Mouse (Mus musculus): ENCODE results near the gene Slc12a7.

DNA sequence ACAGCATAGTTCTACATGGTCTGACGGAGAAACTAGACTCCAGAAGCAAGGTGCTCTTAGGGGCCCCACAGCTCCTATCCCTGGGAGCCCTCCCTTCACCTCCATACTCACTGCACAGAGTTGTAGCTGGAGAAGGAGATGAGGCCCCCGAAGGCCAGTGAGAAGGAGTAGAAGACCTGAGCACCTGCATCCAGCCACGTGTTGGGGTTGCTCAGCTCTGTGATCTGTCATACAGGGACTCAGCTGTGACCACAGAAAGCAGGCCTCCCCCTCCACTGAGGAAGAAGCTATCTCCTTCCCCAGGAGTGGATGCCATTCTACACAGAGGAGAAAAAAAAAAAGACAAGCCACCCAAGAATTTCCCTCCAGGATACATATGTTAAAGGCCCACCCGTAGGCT is 44.0 kb upstream of the Slc12a7 start:
- TF ChIP-seq CTCF (IDR thresholded peaks at IDR 0.05; ENCODE audit: low read depth) (no peak), EP300 (IDR thresholded peaks at IDR 0.05; ENCODE audit: low read depth) (no peak)

Data from heart, postnatal 0 days (tissue).